Mouse (Mus musculus): ENCODE measurements at regions not wholly inside any gene's neighbourhood (a gene's known extent, or its start where the extent isn't known, plus 50 kb on each side); places are given as distances from the start of the nearest gene placed in this dataset.

GRCm38 (mm10) chr12:66157630-66158292 is 126.4 kb downstream of the Rpl10l start:
- TF ChIP-seq CTCF (IDR thresholded peaks at IDR 0.05; ENCODE audit: extremely low read depth, insufficient read depth, low read length) = no peak
- TF ChIP-seq POLR2A (IDR thresholded peaks at IDR 0.05; ENCODE audit: extremely low read depth, insufficient read depth, low read length) = no peak
- no peak overlapping the region for H3K4me3 ChIP-seq (ENCODE audit: insufficient read depth, low read length)
- H3K27ac ChIP-seq (ENCODE audit: insufficient read depth, low read length) = no peak overlapping the region
- H3K4me1 ChIP-seq (ENCODE audit: control insufficient read depth, insufficient read depth, low read length) = peaks cover 2% of the 10 kb centered on the region; the same call in 1 of the 2 replicates

DNA sequence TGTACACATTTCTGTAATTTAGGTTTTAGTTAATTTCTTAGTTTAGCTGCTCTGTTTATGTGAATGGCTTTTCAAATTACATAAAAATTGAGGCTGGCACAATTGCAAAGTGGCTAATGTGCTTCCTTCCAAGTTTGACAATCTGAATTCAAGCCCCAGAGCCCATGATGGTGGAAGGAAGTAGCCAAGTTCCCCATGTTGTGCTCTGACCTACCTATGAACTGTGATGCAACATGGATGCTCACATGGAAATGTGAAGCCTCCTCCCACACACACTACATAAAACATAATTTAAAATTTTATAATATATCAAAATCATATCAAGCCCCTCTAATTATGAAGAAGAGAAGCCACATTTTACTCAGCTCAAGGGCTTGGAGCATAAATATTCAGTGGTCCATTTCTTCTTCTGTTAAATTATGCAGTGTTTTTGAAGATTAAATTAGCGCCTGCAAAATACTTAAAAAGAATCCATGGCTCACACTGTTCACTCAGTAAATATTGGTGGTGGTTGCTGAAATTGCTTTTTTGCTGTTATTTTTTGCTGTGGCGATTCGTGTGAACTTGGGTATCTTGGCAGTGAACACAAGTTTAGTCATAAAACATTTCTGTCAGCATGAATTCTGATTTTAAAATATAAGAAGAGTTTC is 127.1 kb downstream of the Rpl10l start:
- 0 out of 2 replicates have a peak overlapping the region, but pooled peaks have one; percentile 40 for H3K27ac ChIP-seq (ENCODE audit: insufficient read depth, low read length)
- H3K4me1 ChIP-seq (ENCODE audit: control insufficient read depth, insufficient read depth, low read length) = peaks cover 2% of the 10 kb centered on the region; the same call in 1 of the 2 replicates
- TF ChIP-seq CTCF (IDR thresholded peaks at IDR 0.05; ENCODE audit: extremely low read depth, insufficient read depth, low read length) (no peak), POLR2A (IDR thresholded peaks at IDR 0.05; ENCODE audit: extremely low read depth, insufficient read depth, low read length) (no peak)
- no peak overlapping the region for H3K4me3 ChIP-seq (ENCODE audit: insufficient read depth, low read length)

DNA sequence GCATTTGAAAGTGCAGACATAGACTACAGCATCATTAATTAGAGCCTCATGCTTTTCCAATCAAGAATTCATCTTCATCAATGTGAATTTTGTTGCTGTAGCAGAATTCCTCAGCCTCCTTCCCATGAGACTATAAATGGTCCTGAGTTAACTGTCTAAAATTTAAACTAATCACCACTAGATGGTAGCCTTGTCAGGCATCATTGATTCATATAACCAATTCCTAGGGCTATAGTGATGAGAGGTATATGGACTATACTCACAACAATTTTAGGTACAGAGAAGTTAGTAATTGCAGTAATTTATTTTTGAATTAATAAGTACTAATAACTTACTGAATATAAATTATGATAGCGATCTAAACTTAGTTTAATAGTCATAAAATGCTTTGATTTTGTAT is 153.3 kb downstream of the Rpl10l start:
- H3K4me1 ChIP-seq (ENCODE audit: control insufficient read depth, insufficient read depth, low read length) = no peaks in the 10 kb centered on the region
- H3K4me3 ChIP-seq (ENCODE audit: insufficient read depth, low read length) = no peak overlapping the region
- TF ChIP-seq CTCF (IDR thresholded peaks at IDR 0.05; ENCODE audit: extremely low read depth, insufficient read depth, low read length) = no peak
- no peak for TF ChIP-seq POLR2A (IDR thresholded peaks at IDR 0.05; ENCODE audit: extremely low read depth, insufficient read depth, low read length)
- no peak overlapping the region for H3K27ac ChIP-seq (ENCODE audit: insufficient read depth, low read length)

DNA sequence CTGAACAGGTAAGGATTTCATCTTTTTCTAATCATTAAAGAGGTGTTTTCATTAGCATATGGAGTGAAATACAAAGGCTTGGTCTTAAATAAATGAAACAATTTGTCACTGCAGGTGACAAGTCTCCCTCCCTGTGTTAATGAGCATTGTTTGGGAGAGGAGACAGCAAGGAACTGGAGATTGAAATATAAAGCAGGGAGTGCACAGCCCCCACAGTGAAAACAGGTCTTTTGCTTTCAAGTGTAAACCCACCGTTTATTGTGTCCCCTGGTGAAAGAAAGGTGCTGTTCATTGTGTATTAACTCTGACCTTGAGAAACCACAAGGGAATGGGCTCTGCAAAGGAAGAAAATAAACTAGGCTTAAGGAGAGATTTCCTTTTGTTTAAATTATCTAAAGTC is 164.6 kb downstream of the Rpl10l start:
- H3K4me1 ChIP-seq (ENCODE audit: control insufficient read depth, insufficient read depth, low read length) = no peaks in the 10 kb centered on the region
- TF ChIP-seq POLR2A (IDR thresholded peaks at IDR 0.05; ENCODE audit: extremely low read depth, insufficient read depth, low read length) (no peak), CTCF (IDR thresholded peaks at IDR 0.05; ENCODE audit: extremely low read depth, insufficient read depth, low read length) (no peak)
- no peak overlapping the region for H3K27ac ChIP-seq (ENCODE audit: insufficient read depth, low read length)
- no peak overlapping the region for H3K4me3 ChIP-seq (ENCODE audit: insufficient read depth, low read length)

GRCm38 (mm10) chr12:66090806-66091447 is 193.3 kb downstream of the Rpl10l start:
- Histone ChIP-seq H3K4me3 (ENCODE audit: insufficient read depth, low read length) (no peak overlapping the region), H3K27ac (ENCODE audit: insufficient read depth, low read length) (no peak overlapping the region), H3K4me1 (ENCODE audit: control insufficient read depth, insufficient read depth, low read length) (no peaks in the 10 kb centered on the region)
- TF ChIP-seq POLR2A (IDR thresholded peaks at IDR 0.05; ENCODE audit: extremely low read depth, insufficient read depth, low read length) (no peak), CTCF (IDR thresholded peaks at IDR 0.05; ENCODE audit: extremely low read depth, insufficient read depth, low read length) (no peak)

- TF ChIP-seq CTCF (IDR thresholded peaks at IDR 0.05; ENCODE audit: extremely low read depth, insufficient read depth, low read length) (no peak), POLR2A (IDR thresholded peaks at IDR 0.05; ENCODE audit: extremely low read depth, insufficient read depth, low read length) (no peak)
- Histone ChIP-seq H3K4me1 (ENCODE audit: control insufficient read depth, insufficient read depth, low read length) (no peaks in the 10 kb centered on the region), H3K4me3 (ENCODE audit: insufficient read depth, low read length) (no peak overlapping the region), H3K27ac (ENCODE audit: insufficient read depth, low read length) (no peak overlapping the region)
Observed at GRCm38 (mm10) chr12:66060326-66060725, 223.9 kb downstream of the Rpl10l start.

DNA sequence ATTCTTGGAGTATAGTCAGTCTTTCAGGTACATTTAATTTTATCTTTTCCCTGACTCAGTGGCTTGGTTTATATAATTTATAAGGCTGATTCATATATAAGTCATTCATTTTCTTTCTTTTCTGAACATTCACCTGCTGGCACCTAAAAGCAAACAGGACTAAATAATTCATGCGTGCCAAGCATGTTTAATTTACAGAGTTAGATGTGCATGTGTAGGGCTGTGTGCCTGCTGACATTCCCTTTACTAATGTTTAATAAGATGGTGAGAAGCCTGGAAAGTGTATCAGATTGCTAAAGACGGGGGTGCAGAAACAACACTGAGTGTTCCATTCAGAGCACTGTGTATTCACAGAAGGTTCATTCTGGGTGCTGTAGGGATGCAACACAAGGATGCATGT is 229.0 kb downstream of the Rpl10l start:
- TF ChIP-seq CTCF (IDR thresholded peaks at IDR 0.05; ENCODE audit: extremely low read depth, insufficient read depth, low read length) (no peak), POLR2A (IDR thresholded peaks at IDR 0.05; ENCODE audit: extremely low read depth, insufficient read depth, low read length) (no peak)
- Histone ChIP-seq H3K27ac (ENCODE audit: insufficient read depth, low read length) (no peak overlapping the region), H3K4me3 (ENCODE audit: insufficient read depth, low read length) (no peak overlapping the region), H3K4me1 (ENCODE audit: control insufficient read depth, insufficient read depth, low read length) (no peaks in the 10 kb centered on the region)

GRCm38 (mm10) chr12:66048936-66049335 is 235.3 kb downstream of the Rpl10l start:
- no peaks in the 10 kb centered on the region for H3K4me1 ChIP-seq (ENCODE audit: control insufficient read depth, insufficient read depth, low read length)
- no peak overlapping the region for H3K27ac ChIP-seq (ENCODE audit: insufficient read depth, low read length)
- H3K4me3 ChIP-seq (ENCODE audit: insufficient read depth, low read length) = no peak overlapping the region
- no peak for TF ChIP-seq POLR2A (IDR thresholded peaks at IDR 0.05; ENCODE audit: extremely low read depth, insufficient read depth, low read length)
- no peak for TF ChIP-seq CTCF (IDR thresholded peaks at IDR 0.05; ENCODE audit: extremely low read depth, insufficient read depth, low read length)

DNA sequence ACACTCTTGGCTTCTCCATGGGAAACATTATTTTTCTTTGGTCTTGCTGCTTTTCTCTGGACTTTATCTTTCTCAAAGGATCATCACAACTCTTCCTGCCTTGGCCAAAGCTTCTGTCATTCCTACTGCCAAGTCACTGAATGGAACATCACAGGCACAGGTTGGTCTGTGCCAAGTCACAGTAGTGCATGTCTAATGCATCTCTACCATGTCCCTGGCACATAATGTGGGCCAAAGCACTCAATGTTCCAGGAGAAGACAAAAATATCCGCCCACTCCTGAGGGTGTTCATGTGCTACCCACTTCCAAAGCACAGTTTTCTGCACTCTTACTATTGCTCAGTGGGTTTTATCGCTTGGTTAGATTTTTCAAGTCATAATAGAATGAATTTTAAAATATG is 247.9 kb downstream of the Rpl10l start:
- TF ChIP-seq POLR2A (IDR thresholded peaks at IDR 0.05; ENCODE audit: extremely low read depth, insufficient read depth, low read length) (no peak), CTCF (IDR thresholded peaks at IDR 0.05; ENCODE audit: extremely low read depth, insufficient read depth, low read length) (no peak)
- H3K4me1 ChIP-seq (ENCODE audit: control insufficient read depth, insufficient read depth, low read length) = no peaks in the 10 kb centered on the region
- H3K27ac ChIP-seq (ENCODE audit: insufficient read depth, low read length) = no peak overlapping the region
- no peak overlapping the region for H3K4me3 ChIP-seq (ENCODE audit: insufficient read depth, low read length)

DNA sequence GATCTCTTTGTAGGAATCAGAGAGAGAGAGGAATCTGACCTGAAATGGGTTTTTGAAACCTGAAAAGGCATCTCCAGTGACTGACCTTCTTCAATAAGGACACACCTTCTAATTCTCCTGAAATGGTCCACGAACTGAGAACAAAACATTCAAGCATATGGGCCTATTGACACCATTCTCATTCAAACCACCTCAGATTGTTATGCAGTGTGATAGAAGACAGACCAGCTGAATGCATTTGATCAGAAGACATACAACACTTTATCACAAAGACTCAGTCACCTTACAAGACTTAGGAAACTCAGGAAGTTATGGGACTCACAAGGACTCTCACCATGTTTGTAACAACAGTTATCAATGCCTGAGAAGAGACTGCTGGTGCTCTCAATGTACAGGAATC is 256.7 kb downstream of the Rpl10l start:
- TF ChIP-seq CTCF (IDR thresholded peaks at IDR 0.05; ENCODE audit: extremely low read depth, insufficient read depth, low read length) (no peak), POLR2A (IDR thresholded peaks at IDR 0.05; ENCODE audit: extremely low read depth, insufficient read depth, low read length) (no peak)
- no peak overlapping the region for H3K4me3 ChIP-seq (ENCODE audit: insufficient read depth, low read length)
- no peaks in the 10 kb centered on the region for H3K4me1 ChIP-seq (ENCODE audit: control insufficient read depth, insufficient read depth, low read length)
- H3K27ac ChIP-seq (ENCODE audit: insufficient read depth, low read length) = no peak overlapping the region

Data from cortical plate, adult 2 months (tissue).